Mouse (Mus musculus) right cerebral cortex, adult 18-20 months (tissue): ENCODE measurements around the gene Dnajc12.
"Not testable (repeated sequence)": the region's sequence is repeated elsewhere in the genome, so short reads cannot be mapped to it uniquely, and the experiment has no call there.

Experiments
- DNase-seq: peaks from one replicate; pipeline ENCODE4 v3.0.0; 2022; ENCODE audit warnings: mixed read lengths

Gene Dnajc12

GRCm38 (mm10) chr10:63386991-63387390 is 4.7 kb downstream of the Dnajc12 start:
- no peak for DNase-seq

GRCm38 (mm10) chr10:63388948-63389347 is 6.7 kb downstream of the Dnajc12 start:
- DNase-seq = no peak

- no peak for DNase-seq
Measured at GRCm38 (mm10) chr10:63396963-63397362, 14.7 kb downstream of the Dnajc12 start.

GRCm38 (mm10) chr10:63402731-63403504 is 20.7 kb downstream of the Dnajc12 start:
- no peak for DNase-seq

- DNase-seq = no peak
Measured at GRCm38 (mm10) chr10:63403636-63404035, 21.4 kb downstream of the Dnajc12 start.

GRCm38 (mm10) chr10:63410162-63410956 is 28.1 kb downstream of the Dnajc12 start:
- no peak for DNase-seq

GRCm38 (mm10) chr10:63411674-63412073 is 29.4 kb downstream of the Dnajc12 start:
- DNase-seq = not testable (repeated sequence)

GRCm38 (mm10) chr10:63412756-63413155 is 30.5 kb downstream of the Dnajc12 start:
- no peak for DNase-seq

GRCm38 (mm10) chr10:63415287-63415686 is 33.0 kb downstream of the Dnajc12 start:
- DNase-seq = no peak

GRCm38 (mm10) chr10:63415850-63416249 is 33.6 kb downstream of the Dnajc12 start:
- DNase-seq = no peak

- no peak for DNase-seq
Measured at GRCm38 (mm10) chr10:63417061-63417460, 34.8 kb downstream of the Dnajc12 start.

GRCm38 (mm10) chr10:63421739-63422735 is 39.8 kb downstream of the Dnajc12 start, which contains the start of gene Gm7075:
TSS of gene Gm7075 (minus strand) at chr10:63421789.
- no peak for DNase-seq

GRCm38 (mm10) chr10:63422736-63422992 is 40.4 kb downstream of the Dnajc12 start:
- DNase-seq = no peak

GRCm38 (mm10) chr10:63423591-63424474 is 41.6 kb downstream of the Dnajc12 start:
- no peak for DNase-seq

- peak; percentile 21 for DNase-seq
Measured at GRCm38 (mm10) chr10:63424475-63424814, 42.2 kb downstream of the Dnajc12 start.

GRCm38 (mm10) chr10:63427146-63427545 is 44.9 kb downstream of the Dnajc12 start:
- DNase-seq = no peak

- DNase-seq = peak; percentile 49
Measured at GRCm38 (mm10) chr10:63428243-63429022, 46.2 kb downstream of the Dnajc12 start.

- no peak for DNase-seq
Measured at GRCm38 (mm10) chr10:63429023-63429340, 46.7 kb downstream of the Dnajc12 start.

- DNase-seq = peak; percentile 98
Measured at GRCm38 (mm10) chr10:63429380-63429779, 47.1 kb downstream of the Dnajc12 start.

- peak; percentile 93 for DNase-seq
Measured at GRCm38 (mm10) chr10:63429785-63430305, 47.6 kb downstream of the Dnajc12 start, which contains the start of gene Ctnna3. TSS of gene Ctnna3 (plus strand) at chr10:63430098.

- DNase-seq = no peak
Measured at GRCm38 (mm10) chr10:63431221-63431736, 49.0 kb downstream of the Dnajc12 start.
